Mouse (Mus musculus): ENCODE data around the gene Rassf3.

DNA sequence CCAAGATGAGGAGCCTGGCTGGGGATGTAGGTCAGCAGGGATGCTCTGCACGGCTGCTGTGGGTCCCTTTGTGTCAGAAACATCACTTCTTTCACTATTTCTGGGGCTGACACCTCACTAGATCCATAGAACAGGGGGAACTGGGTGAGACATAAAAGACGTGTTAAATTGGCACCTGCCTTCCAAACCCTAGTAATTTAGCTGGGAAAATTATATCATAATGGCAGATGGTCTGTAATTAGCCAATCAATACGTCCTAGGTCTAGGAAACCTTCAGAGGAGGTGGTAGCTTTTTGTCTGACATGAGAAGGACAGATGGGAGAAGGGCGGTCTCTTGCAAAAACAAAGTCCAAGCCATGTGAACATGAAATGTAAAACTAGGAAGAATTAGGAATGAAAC is 11.6 kb upstream of the Rassf3 start:
- TF ChIP-seq POLR2A (IDR thresholded peaks at IDR 0.05; ENCODE audit: control insufficient read depth, low read depth, low read length) = no peak
- no peak for TF ChIP-seq CTCF (IDR thresholded peaks at IDR 0.05; ENCODE audit: control insufficient read depth, insufficient read depth, insufficient replicate concordance, low read depth, low read length)
